Mouse (Mus musculus) layer of hippocampus, postnatal 10 days (tissue): ENCODE measurements around the gene Bnc2. TPM values are rescaled to one million over a fixed set of nuclear protein-coding genes. Genes with fewer than 3 reads are reported as not detected.

Source experiments
- DNase-seq, 2 experiments: peaks; one replicate each; pipeline ENCODE4 v3.0.0; 2021; ENCODE audit warnings: low spot score in 2 of 2
- total RNA-seq, 2 experiments: library from RNA; stranded (reverse); gene quantifications; 2 replicates each; pipeline ENCODE4 v1.2.3; 2021

The Bnc2 gene
- total RNA-seq, 2 experiments from 2014 or later = 1.9 to 2.2 TPM

- DNase-seq = no peak
These were observed 164.6 kb downstream of the Bnc2 start for GRCm38 (mm10) chr4:84510466-84510865.

- no peak for DNase-seq
These were observed 167.5 kb downstream of the Bnc2 start for GRCm38 (mm10) chr4:84507551-84507950.

DNA sequence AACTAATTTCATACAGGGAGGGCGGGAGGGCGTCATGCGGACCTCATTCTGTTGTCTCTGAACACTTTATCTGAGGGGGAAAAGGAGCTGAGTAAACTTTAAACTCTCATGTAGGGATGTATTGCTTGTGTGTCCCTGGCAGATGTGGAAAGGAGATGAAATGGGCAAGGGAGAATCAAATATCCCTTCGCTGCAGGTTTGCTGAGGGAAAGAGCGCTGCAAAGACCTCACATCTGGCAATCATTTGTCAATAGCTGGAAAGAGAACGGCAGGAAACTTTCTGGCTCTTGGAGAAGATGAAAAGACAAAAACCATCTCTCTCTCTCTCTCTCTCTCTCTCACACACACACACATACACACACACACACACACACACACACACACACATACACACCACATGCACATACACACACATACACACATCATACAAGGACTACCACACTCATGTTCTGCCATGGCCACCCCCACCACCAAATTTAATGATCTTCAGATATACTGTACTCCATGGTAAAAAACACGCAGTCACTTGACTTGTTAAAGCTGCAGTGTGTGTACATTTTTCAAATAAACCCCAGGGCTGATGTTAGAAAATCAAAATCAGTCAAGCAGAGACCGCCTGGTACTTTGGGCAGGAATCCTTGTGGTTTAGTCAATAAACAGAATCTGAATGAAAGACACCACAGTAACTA, 172.3 kb downstream of the Bnc2 start:
- no peak for DNase-seq

GRCm38 (mm10) chr4:84500796-84501349, 174.2 kb downstream of the Bnc2 start:
- no peak for DNase-seq

- no peak for DNase-seq
These were observed 174.8 kb downstream of the Bnc2 start for GRCm38 (mm10) chr4:84500259-84500658.

- DNase-seq = no peak
These were observed 176.6 kb downstream of the Bnc2 start for GRCm38 (mm10) chr4:84498469-84498868.

DNA sequence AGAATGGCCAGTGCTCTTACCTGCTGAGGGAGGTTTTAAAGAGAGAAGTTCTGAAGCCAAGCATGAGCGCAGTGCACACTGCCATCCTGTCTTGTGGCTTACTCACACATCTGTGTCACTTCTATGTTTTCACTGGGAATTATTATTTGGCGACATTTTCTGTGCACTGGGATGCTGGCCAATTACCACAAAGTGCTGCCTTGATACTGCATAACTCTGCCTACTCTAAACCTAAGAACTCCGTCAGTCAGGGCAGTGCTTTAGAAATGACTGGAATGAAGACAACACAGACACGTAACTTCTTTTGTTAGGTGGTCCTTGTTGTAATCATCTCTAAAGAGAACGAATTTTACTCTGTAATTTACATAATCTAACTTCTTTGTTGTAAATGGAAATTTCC, 186.8 kb downstream of the Bnc2 start:
- DNase-seq = no peak

DNA sequence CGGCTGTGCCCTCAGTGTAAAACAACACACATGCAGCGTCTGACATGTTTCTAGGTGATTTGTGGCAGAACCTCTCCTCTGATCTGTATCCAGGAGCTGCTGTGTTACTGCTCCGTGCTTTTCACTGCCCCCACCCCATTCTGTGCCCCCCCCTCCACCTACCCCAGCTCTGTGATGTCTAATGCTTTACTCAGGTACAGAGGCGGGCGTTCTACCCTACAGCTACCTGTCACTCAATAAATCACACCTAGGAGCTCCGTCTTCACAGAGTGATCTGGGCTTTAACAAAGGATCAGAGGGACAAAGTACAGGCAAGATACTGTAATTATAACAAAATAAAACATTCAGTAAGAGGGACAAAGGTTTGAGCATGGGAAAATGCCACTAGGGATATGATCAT, 192.4 kb downstream of the Bnc2 start:
- no peak for DNase-seq

- DNase-seq = no peak
These were observed 202.4 kb downstream of the Bnc2 start for GRCm38 (mm10) chr4:84472643-84473042.

DNA sequence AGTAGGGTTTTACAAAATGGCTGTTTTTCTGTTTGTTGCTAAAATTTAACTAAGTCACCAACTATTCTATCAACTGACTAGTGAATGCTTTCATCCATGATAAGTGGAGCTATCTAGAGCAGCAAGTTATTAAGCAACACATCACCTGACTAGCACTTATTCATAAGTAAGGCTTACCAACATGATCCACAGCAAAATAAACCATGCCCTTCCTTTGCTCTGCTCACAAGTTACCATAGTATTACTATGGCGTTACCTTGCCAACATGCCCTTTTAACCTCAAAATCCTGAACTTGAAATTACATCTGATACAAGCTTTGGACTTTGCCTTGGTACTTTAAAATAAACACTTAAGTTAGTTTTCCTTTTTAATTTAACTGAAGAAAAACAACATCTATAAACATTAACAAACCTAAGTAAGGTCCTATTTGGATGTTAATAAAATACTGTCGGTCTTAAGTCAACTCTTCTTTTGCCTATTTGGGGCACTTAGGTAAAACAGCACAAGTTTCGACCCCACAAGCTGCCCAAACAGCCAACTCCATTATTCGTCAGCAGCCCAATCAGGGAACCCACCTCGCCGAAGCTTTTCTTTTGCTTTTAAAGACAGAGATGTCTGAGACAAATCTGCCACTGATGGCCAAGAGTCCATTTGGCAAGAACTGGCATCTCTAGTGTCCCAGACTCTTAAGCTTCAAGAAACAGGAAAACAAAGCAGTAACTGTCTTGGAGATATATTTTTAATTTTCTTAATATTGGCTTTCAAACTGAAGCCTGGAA, 204.8 kb downstream of the Bnc2 start:
- no peak for DNase-seq

DNA sequence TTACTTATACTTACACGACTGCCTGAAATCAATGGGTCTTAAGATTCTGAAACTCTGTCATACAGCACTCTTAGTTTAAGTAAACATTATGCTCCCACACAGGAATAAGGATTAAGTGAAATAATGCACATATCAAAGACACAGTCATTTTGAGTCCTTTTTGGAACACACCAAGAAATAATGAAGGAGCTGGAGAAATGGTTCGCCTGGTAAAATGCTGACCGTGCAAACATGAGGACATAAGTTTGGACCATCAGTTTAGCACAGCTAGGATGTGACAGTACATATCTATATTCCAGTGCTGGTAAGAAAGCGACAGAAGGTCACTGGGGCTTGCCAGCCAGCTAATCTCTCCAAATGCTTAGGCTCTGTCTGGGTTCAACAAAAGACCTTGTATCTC, 205.7 kb downstream of the Bnc2 start:
- no peak for DNase-seq

- DNase-seq = no peak
These were observed 207.4 kb downstream of the Bnc2 start for GRCm38 (mm10) chr4:84467722-84468121.

- no peak for DNase-seq
These were observed 216.9 kb downstream of the Bnc2 start for GRCm38 (mm10) chr4:84458218-84458560.

DNA sequence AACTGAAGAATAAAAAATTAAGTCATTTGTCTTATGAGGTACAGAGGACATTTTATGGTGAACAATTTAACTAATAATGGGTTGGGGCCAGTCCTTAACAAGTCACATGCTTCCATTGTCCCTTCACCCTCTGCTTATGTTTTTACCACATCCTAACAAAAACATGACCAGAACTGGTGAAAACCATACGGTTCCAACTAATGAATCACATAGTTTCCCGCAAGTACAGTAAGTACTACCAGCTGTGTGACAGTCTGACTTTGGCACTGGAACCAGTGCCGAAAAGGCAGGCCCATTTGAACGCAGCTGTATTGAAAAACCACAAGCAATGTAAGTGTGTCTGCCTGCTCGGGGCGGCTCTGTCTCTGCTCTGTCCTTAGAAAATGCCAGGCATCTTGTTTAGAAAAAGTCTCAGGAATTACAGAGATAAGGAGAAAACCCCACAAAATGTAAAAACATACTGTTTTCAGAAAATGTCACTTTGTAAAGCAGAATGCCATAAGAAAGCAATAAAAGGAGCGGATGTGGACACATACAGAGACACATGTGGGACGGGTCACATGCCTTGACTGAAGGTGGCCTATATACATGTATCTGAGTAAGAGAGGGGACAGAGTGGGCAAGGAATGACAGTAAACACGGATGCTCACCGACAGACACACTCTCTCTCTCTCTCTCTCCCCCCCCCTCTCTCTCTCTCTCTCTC, 217.4 kb downstream of the Bnc2 start:
- no peak for DNase-seq

DNA sequence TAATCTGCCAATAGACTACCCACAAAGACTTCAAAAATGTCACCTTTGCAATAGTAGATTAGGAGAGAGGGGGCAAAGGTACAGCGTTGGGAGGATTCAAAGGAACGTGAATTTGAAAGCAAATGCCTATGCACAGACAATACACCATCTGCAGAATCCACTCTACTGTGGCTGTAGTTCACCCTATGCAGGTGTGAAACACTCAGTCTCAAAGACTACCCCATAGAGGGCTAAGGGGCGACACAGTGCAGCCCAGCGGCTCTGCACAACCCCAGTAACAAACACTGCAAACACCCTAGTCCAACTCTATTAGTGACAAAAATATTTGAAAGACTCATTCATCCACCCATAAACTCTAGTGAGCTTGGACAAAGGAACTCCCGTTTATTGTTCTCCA, 218.2 kb downstream of the Bnc2 start:
- DNase-seq = no peak

- DNase-seq = no peak
These were observed 218.8 kb downstream of the Bnc2 start for GRCm38 (mm10) chr4:84456198-84456852.

DNA sequence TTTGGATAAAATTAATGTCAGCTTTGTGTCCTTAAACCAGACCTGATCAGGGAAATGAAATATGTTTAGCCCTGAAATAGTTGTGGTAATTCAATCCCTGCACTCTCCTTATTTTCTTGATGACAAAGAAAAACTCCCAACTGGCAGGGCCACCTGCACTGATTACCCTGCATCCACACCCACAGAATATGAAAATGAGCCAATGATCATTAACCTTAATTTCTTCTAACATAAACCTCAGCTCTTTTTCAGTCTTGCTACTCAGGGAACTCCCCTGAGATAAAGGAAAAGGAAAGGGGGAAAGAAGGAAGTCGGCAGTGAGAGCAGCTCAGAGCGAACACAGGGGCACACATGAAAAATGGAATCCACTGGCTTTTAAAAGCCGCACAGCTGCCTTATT, 220.6 kb downstream of the Bnc2 start:
- DNase-seq = no peak

GRCm38 (mm10) chr4:84453586-84453985, 221.5 kb downstream of the Bnc2 start:
- no peak for DNase-seq

- no peak for DNase-seq
These were observed 222.4 kb downstream of the Bnc2 start for GRCm38 (mm10) chr4:84452642-84453041.

- no peak for DNase-seq
These were observed 225.6 kb downstream of the Bnc2 start for GRCm38 (mm10) chr4:84449246-84450005.

- no peak for DNase-seq
These were observed 241.8 kb downstream of the Bnc2 start for GRCm38 (mm10) chr4:84433324-84433723.
